Mouse (Mus musculus): ENCODE measurements around the gene Zbtb38.

GRCm38 (mm10) chr9:96638508-96638907, 114.1 kb downstream of the Zbtb38 start:
- TF ChIP-seq POLR2A (IDR thresholded peaks at IDR 0.05; ENCODE audit: insufficient read depth, low read length) (no peak), EP300 (IDR thresholded peaks at IDR 0.05; ENCODE audit: insufficient read depth, low read depth, low read length) (no peak), CTCF (IDR thresholded peaks at IDR 0.05; ENCODE audit: low read depth, low read length) (no peak)

All from ES-Bruce4 (cell line).